Mouse (Mus musculus) ovary, postnatal 10 days (tissue): ENCODE data around the gene Ttyh1.

ENCODE experiments used
- DNase-seq: peaks from one replicate; pipeline ENCODE4 v3.0.0; 2022; ENCODE audit warnings: low spot score

The Ttyh1 gene

DNA sequence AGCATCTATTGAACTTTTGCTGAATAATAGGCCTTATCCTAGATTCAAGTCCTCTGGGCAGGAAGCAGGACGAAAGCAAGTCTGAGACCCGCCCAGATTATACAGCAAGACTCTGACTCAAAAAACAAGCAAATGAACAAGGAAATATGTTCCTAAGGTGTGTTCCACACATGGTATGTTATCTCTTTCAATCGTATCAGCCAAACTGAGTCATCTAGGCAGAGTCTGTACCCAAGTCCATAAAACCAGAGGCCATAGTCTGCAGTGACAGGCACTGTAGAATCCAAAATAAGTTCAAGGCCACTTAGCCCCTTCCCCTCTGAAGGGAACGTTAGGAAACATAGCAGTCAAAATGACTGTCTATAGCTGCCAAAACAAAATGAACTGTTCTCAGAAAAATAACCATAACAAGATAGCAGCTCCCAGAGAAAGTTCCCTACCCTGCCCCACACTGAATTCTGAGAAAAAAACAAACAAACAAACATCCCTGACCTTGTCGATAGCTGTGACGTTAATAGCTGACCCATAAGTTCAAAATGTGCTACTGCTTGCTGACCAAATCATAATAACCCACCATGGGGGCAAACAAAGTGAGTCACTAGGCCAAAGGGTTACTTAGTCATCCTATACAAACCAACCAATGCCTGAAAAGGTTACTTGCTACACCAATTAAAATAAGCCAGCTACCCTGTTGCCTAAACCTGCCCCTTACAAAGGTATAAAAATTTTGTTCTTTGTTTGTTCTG is 51.2 kb downstream of the Ttyh1 start:
- no peak for DNase-seq

DNA sequence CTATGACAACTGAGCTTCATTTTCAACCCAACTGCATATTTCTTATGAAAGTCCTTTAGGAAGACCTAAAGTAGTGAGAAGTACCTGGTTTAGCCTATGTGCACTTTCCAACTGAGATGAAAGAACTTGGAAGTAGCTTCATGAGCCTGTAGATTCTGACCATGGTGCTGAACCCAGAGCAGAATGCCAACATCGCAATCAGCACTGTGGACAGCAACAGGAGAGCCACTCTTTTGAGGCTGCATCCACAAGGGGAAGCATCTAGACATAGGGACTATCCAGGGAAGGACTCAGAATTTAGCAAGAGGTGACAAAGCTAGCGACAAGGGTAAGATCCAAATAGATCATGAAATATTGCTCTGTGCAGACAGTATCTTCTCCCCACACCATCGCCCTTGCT is 59.2 kb downstream of the Ttyh1 start:
- peak; percentile 42 for DNase-seq
